Mouse (Mus musculus) neural tube, embryonic 11.5 days (tissue): Measurements from ENCODE around the gene Nkx2-3. TPM values are rescaled to one million over a fixed set of nuclear protein-coding genes. Genes with fewer than 3 reads are reported as not detected.

Source experiments
- ATAC-seq: fragments of 200-750 bp; cut with Nextera tagmentation; 2 replicates; pipeline ENCODE4 v1.8.0; 2017; ENCODE audit warnings: moderate number of reproducible peaks, mild to moderate bottlenecking, moderate TSS enrichment, moderate library complexity; ENCODE audit not compliant: insufficient read depth, low FRiP score, low TSS enrichment
- DNase-seq: peaks from one replicate; pipeline ENCODE4 v3.0.0-alpha.2; 2015; ENCODE audit warnings: low spot score
- H3K27ac ChIP-seq: fragments of 300-500 bp; sonication (generic); 2 replicates; pipeline ENCODE4 v1.5.1; 2014; ENCODE audit warnings: low read depth, mild to moderate bottlenecking, low read length
- H3K27me3 ChIP-seq: fragments of 300-500 bp; sonication (generic); 2 replicates; pipeline ENCODE4 v1.6.1; 2014; ENCODE audit warnings: mild to moderate bottlenecking, low read length, mixed read lengths; ENCODE audit not compliant: control insufficient read depth, insufficient read depth
- H3K36me3 ChIP-seq: fragments of 300-500 bp; sonication (generic); 2 replicates; pipeline ENCODE4 v1.6.1; 2014; ENCODE audit warnings: mild to moderate bottlenecking, low read length, moderate library complexity, mixed read lengths; ENCODE audit not compliant: control insufficient read depth, insufficient read depth
- H3K4me1 ChIP-seq: fragments of 300-500 bp; sonication (generic); 2 replicates; pipeline ENCODE4 v1.6.1; 2014; ENCODE audit warnings: low read length, mixed read lengths; ENCODE audit not compliant: control insufficient read depth, insufficient read depth
- H3K4me2 ChIP-seq: fragments of 300-500 bp; sonication (generic); 2 replicates; pipeline ENCODE4 v1.6.1; 2014; ENCODE audit warnings: low read depth, mild to moderate bottlenecking, moderate library complexity
- H3K4me3 ChIP-seq: fragments of 300-500 bp; sonication (generic); 2 replicates; pipeline ENCODE4 v1.5.1; 2014; ENCODE audit warnings: low read depth, low read length
- H3K9ac ChIP-seq: fragments of 300-500 bp; sonication (generic); 2 replicates; pipeline ENCODE4 v1.6.1; 2014; ENCODE audit warnings: mild to moderate bottlenecking, low read length
- H3K9me3 ChIP-seq: fragments of 300-500 bp; sonication (generic); 2 replicates; pipeline ENCODE4 v1.6.1; 2016; ENCODE audit warnings: low read length; ENCODE audit not compliant: control insufficient read depth
- WGBS: fragments of 180-500 bp; shearing (Covaris S2); extraction: QIAGEN DNeasy Blood & Tissue Kit; methylation state at CpG from one replicate; pipeline ENCODE4 v1.1.7; 2014; 5-methylcytosine and 5-hydroxymethylcytosine counted together
- microRNA-seq: library from miRNA; unstranded; fragments of <30 nt; microRNA quantifications from one replicate; pipeline ENCODE4, GENCODE M21; 2016
- polyA plus RNA-seq: library from polyadenylated mRNA; unstranded; fragments of >200 nt; fragmentation: Nextera tagmentation; extraction: Ambion mirVana; gene quantifications from 2 replicates; pipeline ENCODE4 v1.2.1, GENCODE M21; 2014

Gene Nkx2-3
- polyA plus RNA-seq, 1 experiment from 2014 or later = 0.11 TPM

DNA sequence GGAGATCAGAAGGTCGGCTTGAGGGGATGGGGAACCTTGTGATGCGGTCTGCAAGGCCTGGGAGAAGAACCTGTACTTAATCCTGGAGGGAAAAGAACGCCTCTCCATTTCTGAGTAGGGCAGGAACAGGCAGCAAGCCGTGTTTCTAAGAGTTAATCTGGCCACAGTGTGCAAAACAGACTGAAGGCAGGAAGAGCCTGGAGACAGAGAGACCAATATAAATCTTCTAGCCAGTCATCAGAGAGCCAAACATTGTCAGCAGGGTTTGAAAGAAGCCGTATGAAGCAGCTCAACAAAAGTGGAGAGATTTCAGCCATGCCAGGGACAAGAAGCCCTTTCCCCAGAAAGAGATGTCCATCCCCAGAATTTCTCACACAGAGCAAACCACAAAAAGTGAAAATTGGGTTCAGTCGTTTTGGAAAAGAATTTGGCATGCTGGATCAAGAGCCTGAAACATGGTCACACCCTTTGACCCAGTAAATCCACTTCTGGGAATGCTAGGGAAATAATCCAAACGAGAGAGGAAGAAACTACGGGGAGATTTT, 39.2 kb downstream of the Nkx2-3 start:
- H3K9me3 ChIP-seq = no peaks in the 10 kb centered on the region
- ATAC-seq (no peak), DNase-seq (no peak)
- H3K36me3 ChIP-seq = no peaks in the 10 kb centered on the region
- no peak overlapping the region for H3K4me3 ChIP-seq
- 59% methylated on average over 8 of the region's 8 CpGs for WGBS
- H3K4me2 ChIP-seq = no peak overlapping the region
- no peak overlapping the region for H3K9ac ChIP-seq
- H3K4me1 ChIP-seq = no peaks in the 10 kb centered on the region
- H3K27me3 ChIP-seq = no peaks in the 10 kb centered on the region
- H3K27ac ChIP-seq = no peak overlapping the region

GRCm38 (mm10) chr19:43655735-43656492, 43.8 kb downstream of the Nkx2-3 start:
- no peak overlapping the region for H3K4me2 ChIP-seq
- no peaks in the 10 kb centered on the region for H3K9me3 ChIP-seq
- DNase-seq = peak; percentile 72
- H3K9ac ChIP-seq = no peak overlapping the region
- no peaks in the 10 kb centered on the region for H3K36me3 ChIP-seq
- no peaks in the 10 kb centered on the region for H3K4me1 ChIP-seq
- H3K27me3 ChIP-seq = no peaks in the 10 kb centered on the region
- no peak for ATAC-seq
- 41% methylated on average over 11 of the region's 11 CpGs for WGBS
- H3K27ac ChIP-seq = no peak overlapping the region
- H3K4me3 ChIP-seq = no peak overlapping the region

DNA sequence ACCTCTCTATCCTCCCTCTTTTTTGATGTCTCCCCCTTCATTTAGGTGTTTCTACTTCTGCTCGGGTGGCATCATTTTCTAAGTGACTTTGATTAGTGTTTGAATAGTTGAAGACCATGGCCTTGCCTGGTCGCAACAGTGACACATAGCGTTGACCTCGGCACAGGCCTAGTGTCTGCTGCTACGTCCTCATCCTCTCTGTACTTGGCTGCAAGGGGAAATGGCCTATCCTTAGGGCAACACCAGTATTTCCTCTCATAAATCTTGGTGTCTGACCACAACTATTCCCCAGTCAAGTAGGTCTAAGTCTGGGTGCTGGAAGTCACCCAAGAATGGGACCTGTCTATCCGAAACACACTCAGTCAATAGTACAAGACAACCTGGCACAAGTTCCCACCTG, 47.5 kb downstream of the Nkx2-3 start:
- Histone ChIP-seq H3K4me1 (no peaks in the 10 kb centered on the region), H3K27ac (no peak overlapping the region), H3K9me3 (no peaks in the 10 kb centered on the region), H3K27me3 (no peaks in the 10 kb centered on the region), H3K9ac (no peak overlapping the region), H3K4me2 (no peak overlapping the region), H3K36me3 (no peaks in the 10 kb centered on the region), H3K4me3 (no peak overlapping the region)
- ATAC-seq = no peak
- 82% methylated on average over 6 of the region's 6 CpGs for WGBS
- DNase-seq = no peak

- Histone ChIP-seq H3K9ac (no peak overlapping the region), H3K36me3 (no peaks in the 10 kb centered on the region), H3K4me3 (no peak overlapping the region), H3K27ac (no peak overlapping the region), H3K27me3 (no peaks in the 10 kb centered on the region), H3K4me2 (no peak overlapping the region), H3K9me3 (no peaks in the 10 kb centered on the region), H3K4me1 (no peaks in the 10 kb centered on the region)
- DNase-seq (no peak), ATAC-seq (no peak)
- 85% methylated on average over 9 of the region's 9 CpGs for WGBS
Observed at GRCm38 (mm10) chr19:43660774-43661173, 48.6 kb downstream of the Nkx2-3 start.

- peak; percentile 42 for DNase-seq
- H3K4me3 ChIP-seq = no peak overlapping the region
- H3K27me3 ChIP-seq = no peaks in the 10 kb centered on the region
- H3K9me3 ChIP-seq = no peaks in the 10 kb centered on the region
- ATAC-seq = no peak
- H3K27ac ChIP-seq = no peak overlapping the region
- no peaks in the 10 kb centered on the region for H3K4me1 ChIP-seq
- H3K36me3 ChIP-seq = no peaks in the 10 kb centered on the region
- no peak overlapping the region for H3K4me2 ChIP-seq
- 42% methylated on average over 19 of the region's 19 CpGs for WGBS
- H3K9ac ChIP-seq = no peak overlapping the region
Observed at GRCm38 (mm10) chr19:43662176-43662967, 50.2 kb downstream of the Nkx2-3 start.

DNA sequence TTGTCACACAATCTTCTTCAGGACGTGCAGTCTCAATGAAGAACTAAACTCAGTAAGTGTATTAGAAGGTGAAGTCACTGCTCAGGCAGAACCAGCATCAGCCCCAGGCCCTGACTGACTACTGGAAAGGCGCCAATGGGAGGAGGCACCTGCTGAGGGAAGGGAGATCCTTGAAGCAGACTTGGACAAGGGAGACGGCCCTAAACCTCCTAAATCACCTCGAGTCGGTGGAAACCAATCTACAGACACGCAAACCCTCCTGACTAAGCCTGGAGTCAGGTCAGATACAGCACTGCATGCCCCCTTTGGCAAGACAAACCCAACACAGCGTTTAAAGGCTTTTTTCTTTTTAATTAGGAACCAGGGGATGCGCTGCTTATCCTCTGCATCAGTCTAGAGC, 51.3 kb downstream of the Nkx2-3 start:
- Histone ChIP-seq H3K4me2 (no peak overlapping the region), H3K4me3 (no peak overlapping the region), H3K4me1 (no peaks in the 10 kb centered on the region), H3K27ac (no peak overlapping the region), H3K9ac (no peak overlapping the region), H3K9me3 (no peaks in the 10 kb centered on the region), H3K27me3 (no peaks in the 10 kb centered on the region), H3K36me3 (no peaks in the 10 kb centered on the region)
- WGBS = 85% methylated on average over 8 of the region's 8 CpGs
- ATAC-seq = no peak
- no peak for DNase-seq

Small RNA genes lying within 50 kb of the gene (microRNA-seq; reads per million reads assigned to microRNA genes)
- gene Gm22646 = not detected

Other genes with a start within 250 kb of the Nkx2-3 start
- gene Hpse2, start 224.0 kb upstream of the Nkx2-3 start, polyA plus RNA-seq = 2.0 and 2.1 TPM in 2 replicates
- gene Cnnm1, start 171.9 kb upstream of the Nkx2-3 start, polyA plus RNA-seq = 0.29 and 0.31 TPM in 2 replicates
- 49.5 and 57.7 TPM in 2 replicates for gene Got1, start 87.7 kb upstream of the Nkx2-3 start, polyA plus RNA-seq
- gene Slc25a28, start 62.6 kb downstream of the Nkx2-3 start, polyA plus RNA-seq = 10.1 and 11.0 TPM in 2 replicates
- 13.5 and 14.3 TPM in 2 replicates for gene Entpd7, start 77.3 kb downstream of the Nkx2-3 start, polyA plus RNA-seq
- 11.3 and 12.0 TPM in 2 replicates for gene Cutc, start 140.7 kb downstream of the Nkx2-3 start, polyA plus RNA-seq
- gene Cox15, start 140.7 kb downstream of the Nkx2-3 start, polyA plus RNA-seq = 8.2 and 10.5 TPM in 2 replicates
- gene Abcc2, start 169.9 kb downstream of the Nkx2-3 start, polyA plus RNA-seq = 0.16 TPM in 1 of 2 replicates, not detected in the other